Mouse (Mus musculus) liver, embryonic 13.5 days (tissue): ENCODE data around the gene 9230102O04Rik. TPM values are rescaled to one million over a fixed set of nuclear protein-coding genes. Genes with fewer than 3 reads are reported as not detected.

ENCODE experiments used
- ATAC-seq: fragments of 200-750 bp; cut with Nextera tagmentation; 2 replicates; pipeline ENCODE4 v1.8.0; 2017; ENCODE audit warnings: low read depth, mild to moderate bottlenecking, moderate number of reproducible peaks, moderate library complexity
- DNase-seq: peaks from one replicate; pipeline ENCODE4 v3.0.0; 2022
- H3K27ac ChIP-seq: fragments of 300-500 bp; sonication (generic); 2 replicates; pipeline ENCODE4 v1.5.1; 2015; ENCODE audit warnings: moderate library complexity, mild to moderate bottlenecking, inconsistent platforms
- H3K27me3 ChIP-seq: fragments of 300-500 bp; sonication (generic); 2 replicates; pipeline ENCODE4 v1.6.1; 2015; ENCODE audit warnings: mild to moderate bottlenecking, inconsistent platforms
- H3K36me3 ChIP-seq: fragments of 300-500 bp; sonication (generic); 2 replicates; pipeline ENCODE4 v1.6.1; 2015; ENCODE audit warnings: mild to moderate bottlenecking, inconsistent platforms
- H3K4me1 ChIP-seq: fragments of 300-500 bp; sonication (generic); replicated peaks from 2 replicates; pipeline ENCODE4 v1.6.1; 2015; ENCODE audit warnings: inconsistent platforms
- H3K4me2 ChIP-seq: fragments of 300-500 bp; sonication (generic); 2 replicates; pipeline ENCODE4 v1.6.1; 2015; ENCODE audit warnings: inconsistent platforms, mild to moderate bottlenecking, moderate library complexity
- H3K4me3 ChIP-seq: fragments of 300-500 bp; sonication (generic); replicated peaks from 2 replicates; pipeline ENCODE4 v1.5.1; 2015; ENCODE audit warnings: mild to moderate bottlenecking, inconsistent platforms
- H3K9ac ChIP-seq: fragments of 300-500 bp; sonication (generic); 2 replicates; pipeline ENCODE4 v1.6.1; 2015; ENCODE audit warnings: mild to moderate bottlenecking, inconsistent platforms
- H3K9me3 ChIP-seq: fragments of 300-500 bp; sonication (generic); replicated peaks from 2 replicates; pipeline ENCODE4 v1.6.1; 2016; ENCODE audit warnings: inconsistent platforms
- WGBS: fragments of 180-500 bp; shearing (Covaris S2); methylation state at CpG from one replicate; pipeline ENCODE4 v1.1.7; 2015; ENCODE audit not compliant: insufficient replicate concordance; 5-methylcytosine and 5-hydroxymethylcytosine counted together
- polyA plus RNA-seq: library from polyadenylated mRNA; unstranded; fragments of >200 nt; fragmentation: Nextera tagmentation; extraction: Ambion mirVana; gene quantifications from 2 replicates; pipeline ENCODE4 v1.2.1, GENCODE M21; 2015

Gene 9230102O04Rik
- polyA plus RNA-seq, 1 experiment from 2014 or later = not detected

DNA sequence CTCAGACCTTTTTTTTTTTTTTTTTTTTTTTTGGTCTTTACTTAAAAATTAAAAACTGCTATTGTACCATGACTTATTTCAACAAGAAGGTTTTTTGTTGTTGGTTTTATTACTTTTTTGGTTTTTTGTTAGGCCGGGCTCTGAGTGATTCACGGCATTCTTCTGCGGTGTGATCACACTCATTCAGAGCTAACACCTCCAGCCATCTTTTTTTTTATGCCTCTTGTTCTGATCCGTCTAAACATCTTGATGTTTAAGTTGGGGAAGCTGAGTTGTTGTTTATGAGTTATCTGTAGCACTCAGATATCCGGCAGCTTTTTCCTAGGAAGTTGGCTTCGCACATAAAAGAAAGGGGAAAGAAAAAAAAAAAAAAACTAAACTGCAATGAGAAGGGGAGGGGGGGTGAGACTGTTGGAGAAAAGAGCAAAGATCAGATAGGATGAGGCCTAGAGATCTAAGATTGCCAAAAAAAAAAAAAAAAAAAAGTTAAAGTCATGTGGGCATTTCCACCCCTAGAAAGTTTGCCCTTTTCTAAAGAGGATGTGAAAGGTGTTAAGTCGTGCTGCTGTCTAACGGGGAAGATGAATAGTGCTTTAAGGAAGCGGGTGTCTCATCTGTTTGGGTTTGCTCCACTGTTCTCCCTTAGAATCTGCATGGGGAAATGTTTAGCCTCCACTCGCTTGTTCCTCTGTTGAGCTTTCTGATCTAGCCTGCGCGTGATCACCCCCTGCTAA, 22.1 kb downstream of the 9230102O04Rik start:
- Histone ChIP-seq H3K27ac (no peak overlapping the region), H3K27me3 (peaks cover 34% of the 10 kb centered on the region), H3K4me3 (no peak overlapping the region), H3K4me1 (peaks cover 5% of the 10 kb centered on the region), H3K9me3 (no peaks in the 10 kb centered on the region), H3K4me2 (no peak overlapping the region), H3K9ac (no peak overlapping the region), H3K36me3 (no peaks in the 10 kb centered on the region)
- no peak for DNase-seq
- WGBS = 24% methylated on average over 12 of the region's 12 CpGs
- ATAC-seq = no peak

DNA sequence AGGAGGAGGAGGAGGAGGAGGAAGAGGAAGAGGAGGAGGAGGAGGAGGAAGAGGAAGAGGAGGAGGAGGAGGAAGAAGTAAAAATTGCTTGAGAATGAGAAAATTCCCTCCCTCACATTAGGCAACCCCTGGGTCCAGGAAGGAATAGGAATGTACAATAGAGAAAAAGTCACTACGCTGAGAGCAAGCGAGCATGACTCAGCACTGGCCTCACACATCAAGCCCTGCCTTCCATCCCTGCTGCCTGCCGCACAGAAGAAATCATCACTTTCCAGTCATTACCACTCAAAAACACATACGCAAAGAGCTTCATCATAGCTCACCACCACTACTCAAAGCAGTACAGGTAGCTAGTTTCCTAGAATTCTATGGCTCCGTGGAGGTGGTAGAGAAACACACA, 28.6 kb downstream of the 9230102O04Rik start:
- no peaks in the 10 kb centered on the region for H3K36me3 ChIP-seq
- no peak for ATAC-seq
- H3K27ac ChIP-seq = no peak overlapping the region
- no peaks in the 10 kb centered on the region for H3K9me3 ChIP-seq
- H3K4me2 ChIP-seq = no peak overlapping the region
- no peak overlapping the region for H3K4me3 ChIP-seq
- 69% methylated on average over 5 of the region's 5 CpGs for WGBS
- no peaks in the 10 kb centered on the region for H3K4me1 ChIP-seq
- DNase-seq = no peak
- H3K9ac ChIP-seq = no peak overlapping the region
- no peaks in the 10 kb centered on the region for H3K27me3 ChIP-seq

DNA sequence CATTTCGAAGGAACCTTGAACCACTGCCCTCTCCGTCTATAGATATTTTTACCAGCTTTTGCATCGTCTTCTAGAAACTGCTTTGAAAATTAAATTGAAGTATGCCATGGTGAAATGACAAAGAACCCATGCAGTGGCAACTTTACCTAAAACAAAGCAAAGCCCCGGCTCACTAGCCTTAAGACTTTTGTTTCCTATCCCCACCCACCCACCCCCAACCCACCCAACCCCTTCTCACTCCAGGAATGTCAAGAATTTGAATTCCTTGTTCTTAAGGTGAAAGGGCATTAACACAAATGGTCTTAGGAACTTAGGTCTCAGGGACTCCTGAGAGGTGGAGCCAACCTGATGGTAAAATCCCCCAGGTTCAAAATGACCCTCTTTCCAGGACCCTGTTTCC, 33.5 kb downstream of the 9230102O04Rik start:
- Histone ChIP-seq H3K36me3 (no peaks in the 10 kb centered on the region), H3K27ac (no peak overlapping the region), H3K4me2 (no peak overlapping the region), H3K4me1 (no peaks in the 10 kb centered on the region), H3K9me3 (no peaks in the 10 kb centered on the region), H3K4me3 (no peak overlapping the region), H3K27me3 (no peaks in the 10 kb centered on the region), H3K9ac (no peak overlapping the region)
- DNase-seq (no peak), ATAC-seq (no peak)
- WGBS = 60% methylated on average over 4 of the region's 4 CpGs

DNA sequence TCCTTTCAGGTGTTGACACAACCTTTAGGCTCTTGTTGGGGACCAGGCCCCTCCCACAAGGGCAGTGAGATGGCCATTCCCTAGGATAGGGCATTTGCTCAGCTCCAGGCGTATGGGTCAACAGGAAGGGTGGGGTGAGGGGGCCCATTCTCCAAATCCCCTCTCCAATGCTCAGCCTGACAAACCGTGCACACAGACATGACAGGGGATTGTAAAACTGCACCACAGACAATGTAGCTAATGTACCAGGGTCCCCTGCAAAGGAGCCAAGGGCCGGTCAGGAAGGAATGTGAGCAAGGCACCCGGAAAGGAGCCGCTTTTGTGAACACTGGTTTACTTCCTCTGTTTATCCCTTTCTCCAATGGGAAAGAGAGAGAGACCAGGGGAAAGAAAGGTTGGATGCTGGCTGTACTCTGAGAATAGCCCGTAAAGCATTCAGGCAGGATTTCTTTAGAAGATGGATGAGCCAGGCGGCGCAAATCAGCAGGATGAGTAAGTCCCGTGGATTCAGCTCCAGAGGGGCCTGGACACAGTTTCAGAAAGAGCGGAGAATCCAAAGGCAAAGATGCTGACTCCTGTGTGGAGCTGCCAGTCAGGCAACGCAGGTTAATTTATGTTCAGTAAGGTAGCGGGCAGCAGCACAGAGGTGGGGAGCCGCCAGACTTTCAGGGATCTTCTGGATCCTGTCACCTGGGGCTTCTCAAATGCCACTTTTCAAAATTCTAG, 36.3 kb downstream of the 9230102O04Rik start:
- no peak for DNase-seq
- no peak overlapping the region for H3K4me2 ChIP-seq
- ATAC-seq = no peak
- H3K36me3 ChIP-seq = no peaks in the 10 kb centered on the region
- H3K9me3 ChIP-seq = no peaks in the 10 kb centered on the region
- WGBS = 60% methylated on average over 13 of the region's 13 CpGs
- H3K27me3 ChIP-seq = no peaks in the 10 kb centered on the region
- H3K9ac ChIP-seq = no peak overlapping the region
- no peak overlapping the region for H3K27ac ChIP-seq
- H3K4me1 ChIP-seq = no peaks in the 10 kb centered on the region
- H3K4me3 ChIP-seq = no peak overlapping the region

DNA sequence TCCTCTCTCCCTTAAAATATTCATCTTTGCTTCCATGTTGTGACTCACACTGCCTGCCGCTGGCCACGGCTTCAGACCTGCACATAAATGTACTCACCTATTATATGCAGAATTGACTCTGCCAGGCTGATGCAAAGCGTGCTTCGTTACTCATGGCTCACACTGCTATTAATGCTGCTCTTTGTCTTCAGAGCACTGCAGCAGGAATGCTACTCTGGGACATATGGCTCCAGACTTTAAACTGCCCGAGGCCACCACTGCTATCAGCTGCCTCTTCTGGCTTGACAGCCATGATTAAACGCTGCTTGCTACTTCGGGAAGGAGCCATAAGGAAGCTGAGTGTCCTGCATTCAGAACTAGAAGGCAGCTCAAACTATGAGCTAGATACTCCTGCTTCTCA, 54.1 kb downstream of the 9230102O04Rik start:
- H3K9ac ChIP-seq = no peak overlapping the region
- H3K36me3 ChIP-seq = no peaks in the 10 kb centered on the region
- DNase-seq (no peak), ATAC-seq (no peak)
- WGBS = 60% methylated on average over 7 of the region's 7 CpGs
- H3K4me2 ChIP-seq = no peak overlapping the region
- H3K4me3 ChIP-seq = no peak overlapping the region
- H3K27ac ChIP-seq = no peak overlapping the region
- no peaks in the 10 kb centered on the region for H3K27me3 ChIP-seq
- no peaks in the 10 kb centered on the region for H3K9me3 ChIP-seq
- no peaks in the 10 kb centered on the region for H3K4me1 ChIP-seq

GRCm38 (mm10) chr2:9833712-9834111, 55.6 kb downstream of the 9230102O04Rik start:
- Histone ChIP-seq H3K27me3 (no peaks in the 10 kb centered on the region), H3K9me3 (no peaks in the 10 kb centered on the region), H3K4me3 (no peak overlapping the region), H3K27ac (no peak overlapping the region), H3K9ac (no peak overlapping the region), H3K36me3 (no peaks in the 10 kb centered on the region), H3K4me2 (no peak overlapping the region), H3K4me1 (no peaks in the 10 kb centered on the region)
- DNase-seq = no peak
- ATAC-seq = no peak
- 60% methylated on average over 7 of the region's 7 CpGs for WGBS

Other genes starting within 250 kb of the 9230102O04Rik start
- gene 4930412O13Rik, start 8.3 kb downstream of the 9230102O04Rik start, polyA plus RNA-seq = not detected in 2 replicates
- 1.5 TPM in 2 replicates for gene Gata3, start 494 bp upstream of the 9230102O04Rik start, polyA plus RNA-seq
- 8.0 and 9.4 TPM in 2 replicates for gene Taf3, start 159.1 kb upstream of the 9230102O04Rik start, polyA plus RNA-seq
- 409 and 441 TPM in 2 replicates for gene Atp5c1, start 191.0 kb upstream of the 9230102O04Rik start, polyA plus RNA-seq
- gene Kin, start 191.1 kb upstream of the 9230102O04Rik start, polyA plus RNA-seq = 19.6 and 22.1 TPM in 2 replicates
- gene Itih2, start 241.9 kb upstream of the 9230102O04Rik start, polyA plus RNA-seq = 224 and 305 TPM in 2 replicates